Mouse (Mus musculus) hindbrain, embryonic 14.5 days (tissue): ENCODE data around the gene Lacc1. TPM values are rescaled to one million over a fixed set of nuclear protein-coding genes. Genes with fewer than 3 reads are reported as not detected.

Experiments used
- ATAC-seq: fragments of 200-750 bp; cut with Nextera tagmentation; 2 replicates; pipeline ENCODE4 v1.8.0; 2017; ENCODE audit warnings: moderate number of reproducible peaks, mild to moderate bottlenecking, moderate TSS enrichment, moderate library complexity; ENCODE audit not compliant: low FRiP score
- DNase-seq: peaks from one replicate; pipeline ENCODE4 v3.0.0-alpha.2; 2015; ENCODE audit warnings: low spot score
- H3K27ac ChIP-seq: fragments of 300-500 bp; sonication (generic); 2 replicates; pipeline ENCODE4 v1.5.1; 2014; ENCODE audit warnings: mild to moderate bottlenecking, moderate library complexity
- H3K27me3 ChIP-seq: fragments of 300-500 bp; sonication (generic); 2 replicates; pipeline ENCODE4 v1.6.1; 2014; ENCODE audit warnings: mild to moderate bottlenecking, low read length, mixed read lengths; ENCODE audit not compliant: control insufficient read depth, insufficient read depth
- H3K36me3 ChIP-seq: fragments of 300-500 bp; sonication (generic); replicated peaks from 2 replicates; pipeline ENCODE4 v1.6.1; 2014; ENCODE audit not compliant: control insufficient read depth, insufficient read depth
- H3K4me1 ChIP-seq: fragments of 300-500 bp; sonication (generic); replicated peaks from 2 replicates; pipeline ENCODE4 v1.6.1; 2014; ENCODE audit warnings: antibody characterized with exemption, low read length, mixed read lengths; ENCODE audit not compliant: control insufficient read depth, insufficient read depth
- H3K4me2 ChIP-seq: fragments of 300-500 bp; sonication (generic); replicated peaks from 2 replicates; pipeline ENCODE4 v1.6.1; 2014; ENCODE audit warnings: mild to moderate bottlenecking, moderate library complexity
- H3K4me3 ChIP-seq: fragments of 300-500 bp; sonication (generic); replicated peaks from 2 replicates; pipeline ENCODE4 v1.5.1; 2014; ENCODE audit warnings: mild to moderate bottlenecking, low read length
- H3K9ac ChIP-seq: fragments of 300-500 bp; sonication (generic); 2 replicates; pipeline ENCODE4 v1.6.1; 2014
- H3K9me3 ChIP-seq: fragments of 300-500 bp; sonication (generic); 2 replicates; pipeline ENCODE4 v1.6.1; 2016; ENCODE audit warnings: low read length; ENCODE audit not compliant: control insufficient read depth
- WGBS: fragments of 180-500 bp; shearing (Covaris S2); extraction: QIAGEN DNeasy Blood & Tissue Kit; methylation state at CpG from one replicate; pipeline ENCODE4 v1.1.7; 2014; 5-methylcytosine and 5-hydroxymethylcytosine counted together
- polyA plus RNA-seq: library from polyadenylated mRNA; unstranded; fragments of >200 nt; fragmentation: Nextera tagmentation; extraction: Ambion mirVana; gene quantifications from 2 replicates; pipeline ENCODE4 v1.2.1, GENCODE M21; 2014

The Lacc1 gene
- 2.3 and 3.1 TPM in 2 replicates for polyA plus RNA-seq

DNA sequence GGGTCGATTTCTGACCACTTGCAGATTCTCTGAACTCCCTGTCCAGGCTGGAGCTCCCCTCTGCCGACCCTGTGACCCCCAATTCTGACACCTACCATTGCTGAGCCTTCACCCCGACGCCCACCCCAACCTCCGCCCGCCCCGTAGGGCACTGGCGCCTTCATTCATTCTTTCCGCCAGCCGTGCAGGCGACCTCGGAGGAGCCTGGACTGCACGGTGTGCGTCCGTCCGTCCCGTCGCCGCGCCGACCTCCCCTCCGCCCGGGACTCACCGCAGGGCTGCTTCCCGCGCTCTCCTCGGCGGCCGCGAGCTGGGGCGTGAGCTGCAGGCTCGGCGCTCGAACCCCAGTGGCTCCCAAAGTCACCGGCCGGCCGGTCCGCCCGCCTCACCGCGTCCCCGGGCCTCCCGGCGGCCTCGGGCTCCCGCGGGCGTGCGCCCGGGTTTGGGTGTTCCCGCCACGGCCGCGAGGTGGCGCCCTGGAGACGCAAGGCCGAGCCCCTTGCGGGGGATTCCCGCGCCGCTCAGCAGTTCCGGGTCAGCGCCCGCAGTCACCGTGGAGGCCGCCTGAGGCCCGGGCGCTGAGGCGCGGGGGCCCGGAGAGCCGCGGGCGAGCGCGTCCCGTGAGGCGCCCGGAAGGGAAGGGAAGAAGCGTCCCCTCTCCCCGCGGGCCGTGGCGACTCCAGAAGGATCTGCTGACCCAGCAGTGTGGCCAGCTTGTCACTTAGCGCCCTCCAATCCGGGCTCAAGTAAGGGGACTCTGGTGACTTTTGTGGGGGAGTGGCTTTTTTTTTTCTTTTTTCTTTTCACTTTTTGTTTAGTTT, at the start of gene Lacc1, which contains the start of gene Ccdc122:
Gene Lacc1 (minus strand): TSS at position 679 of the 821 bp plus-strand sequence.
Gene Ccdc122 (plus strand): TSS at position 547 of the 821 bp plus-strand sequence.
- WGBS: under 1% methylated on average over 79 of the region's 86 CpGs

DNA sequence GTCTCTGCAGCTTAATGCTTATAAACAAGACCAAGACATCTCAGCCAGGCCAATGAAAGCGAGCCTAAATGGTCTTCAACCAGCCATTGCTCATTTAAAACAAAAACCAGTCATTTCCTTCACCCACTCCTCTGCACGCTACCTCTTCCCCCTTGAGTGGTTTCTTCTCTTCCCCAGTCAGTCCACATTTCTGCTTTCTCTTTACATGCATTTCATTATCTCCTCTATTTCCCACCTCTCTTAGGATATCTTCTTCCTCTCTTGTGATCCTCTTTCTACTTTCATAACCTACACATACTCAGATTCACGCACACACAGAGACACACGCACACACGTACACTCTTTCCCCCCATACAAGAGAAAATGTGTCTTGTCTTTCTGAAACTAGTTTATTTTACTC, 44.5 kb upstream of the Lacc1 start:
- Histone ChIP-seq H3K27me3 (no peaks in the 10 kb centered on the region), H3K4me2 (no peak overlapping the region), H3K36me3 (no peaks in the 10 kb centered on the region), H3K4me1 (no peaks in the 10 kb centered on the region), H3K4me3 (no peak overlapping the region), H3K9me3 (no peaks in the 10 kb centered on the region), H3K9ac (no peak overlapping the region), H3K27ac (no peak overlapping the region)
- no peak for ATAC-seq
- 89% methylated on average over 5 of the region's 5 CpGs for WGBS
- DNase-seq: no peak

More for the DNA sequence above, at the start of gene Lacc1, which contains the start of gene Ccdc122:
- no peak within 1 kb of the TSS for H3K27ac ChIP-seq
- H3K36me3 ChIP-seq: no peaks in the 10 kb centered on the region
- peak within 1 kb of the TSS; percentile 51 for H3K4me3 ChIP-seq
- H3K9me3 ChIP-seq: no peaks in the 10 kb centered on the region
- H3K27me3 ChIP-seq: no peaks in the 10 kb centered on the region
- H3K4me1 ChIP-seq: peaks cover 10% of the 10 kb centered on the region; the same call in 1 of the 2 replicates
- ATAC-seq (no peak), DNase-seq (peak; percentile 54)
- peak within 1 kb of the TSS; percentile 58 for H3K9ac ChIP-seq
- peak within 1 kb of the TSS; percentile 80 for H3K4me2 ChIP-seq

DNA sequence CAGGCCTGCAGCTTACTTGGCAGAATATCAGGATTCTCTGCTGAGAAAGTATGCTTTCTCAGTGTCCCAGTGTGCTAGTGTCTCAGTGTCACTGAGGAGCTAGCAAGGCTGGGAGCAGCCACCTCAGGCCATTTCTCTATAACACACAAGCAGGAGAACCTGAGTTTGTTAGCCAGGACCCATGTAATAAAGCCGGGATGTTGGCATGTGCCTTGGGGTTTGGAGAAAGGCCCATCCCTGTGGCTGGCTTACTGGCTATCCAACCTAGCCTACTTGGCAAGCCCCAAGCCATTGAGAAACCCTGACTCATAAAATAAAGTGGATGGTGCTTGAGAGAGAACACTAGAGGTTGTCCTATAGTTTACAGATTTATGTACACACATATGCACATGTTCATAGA, 32.7 kb upstream of the Lacc1 start:
- no peak overlapping the region for H3K4me2 ChIP-seq
- no peaks in the 10 kb centered on the region for H3K9me3 ChIP-seq
- ATAC-seq (no peak), DNase-seq (no peak)
- H3K9ac ChIP-seq: no peak overlapping the region
- no peak overlapping the region for H3K4me3 ChIP-seq
- WGBS: 76% methylated on average over 1 of the region's 1 CpGs
- no peaks in the 10 kb centered on the region for H3K4me1 ChIP-seq
- H3K36me3 ChIP-seq: no peaks in the 10 kb centered on the region
- H3K27ac ChIP-seq: no peak overlapping the region
- no peaks in the 10 kb centered on the region for H3K27me3 ChIP-seq

DNA sequence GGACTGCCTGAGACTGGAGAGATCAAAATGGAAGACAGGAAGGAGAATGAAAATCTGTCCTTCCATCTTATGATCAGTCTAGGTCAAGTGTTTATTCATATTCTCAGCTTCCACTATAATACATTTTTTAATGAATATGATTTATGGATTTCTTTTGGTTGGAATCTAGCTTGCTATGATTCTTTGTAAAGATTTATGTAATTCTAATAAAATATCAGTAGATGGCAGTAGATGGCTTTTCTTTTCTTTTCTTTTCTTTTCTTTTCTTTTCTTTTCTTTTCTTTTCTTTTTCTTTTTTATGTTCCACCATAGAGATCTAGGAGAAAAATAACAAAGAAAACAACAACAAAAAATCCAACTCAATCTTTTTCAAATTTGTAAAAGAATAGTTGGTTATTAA, 16.6 kb upstream of the Lacc1 start:
- H3K9ac ChIP-seq: no peak overlapping the region
- no peak overlapping the region for H3K4me3 ChIP-seq
- H3K9me3 ChIP-seq: peaks cover 11% of the 10 kb centered on the region
- ATAC-seq (no peak), DNase-seq (no peak)
- no peaks in the 10 kb centered on the region for H3K4me1 ChIP-seq
- H3K4me2 ChIP-seq: no peak overlapping the region
- H3K27ac ChIP-seq: no peak overlapping the region
- no peaks in the 10 kb centered on the region for H3K36me3 ChIP-seq
- H3K27me3 ChIP-seq: no peaks in the 10 kb centered on the region

DNA sequence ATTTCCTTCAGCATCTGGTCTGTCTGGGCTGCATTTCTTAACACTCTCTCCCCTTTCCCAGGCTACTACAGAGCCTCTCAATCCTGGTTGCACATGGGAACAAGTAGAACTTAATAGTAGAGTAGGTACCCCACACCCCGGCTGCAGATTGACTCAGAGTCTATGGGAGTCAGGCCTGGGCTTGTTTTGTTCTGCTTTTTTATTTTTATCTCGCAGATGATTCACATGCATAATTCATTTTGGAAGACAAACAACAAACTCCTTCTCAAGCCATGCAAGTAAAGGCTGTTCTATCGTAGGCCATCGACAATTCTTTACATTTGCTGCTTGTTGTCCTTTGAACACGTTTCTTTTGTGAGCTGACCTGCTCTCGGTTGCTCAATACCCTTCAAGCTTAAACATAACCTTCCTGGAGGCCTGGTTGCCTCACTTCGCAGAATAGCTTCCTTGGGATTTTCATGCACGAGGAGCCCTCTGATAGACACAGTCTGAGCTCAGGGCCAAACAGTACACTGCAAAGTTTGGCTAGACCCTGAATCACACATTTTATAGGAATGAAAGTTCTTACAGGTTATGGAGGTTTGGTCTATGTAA, 1.2 kb upstream of the Lacc1 start:
- Histone ChIP-seq H3K27me3 (no peaks in the 10 kb centered on the region), H3K4me2 (no peak overlapping the region), H3K9me3 (no peaks in the 10 kb centered on the region), H3K27ac (no peak overlapping the region), H3K36me3 (no peaks in the 10 kb centered on the region), H3K4me1 (peaks cover 10% of the 10 kb centered on the region; the same call in 1 of the 2 replicates), H3K9ac (no peak overlapping the region), H3K4me3 (no peak overlapping the region)
- DNase-seq (no peak), ATAC-seq (no peak)
- WGBS: 63% methylated on average over 8 of the region's 8 CpGs

DNA sequence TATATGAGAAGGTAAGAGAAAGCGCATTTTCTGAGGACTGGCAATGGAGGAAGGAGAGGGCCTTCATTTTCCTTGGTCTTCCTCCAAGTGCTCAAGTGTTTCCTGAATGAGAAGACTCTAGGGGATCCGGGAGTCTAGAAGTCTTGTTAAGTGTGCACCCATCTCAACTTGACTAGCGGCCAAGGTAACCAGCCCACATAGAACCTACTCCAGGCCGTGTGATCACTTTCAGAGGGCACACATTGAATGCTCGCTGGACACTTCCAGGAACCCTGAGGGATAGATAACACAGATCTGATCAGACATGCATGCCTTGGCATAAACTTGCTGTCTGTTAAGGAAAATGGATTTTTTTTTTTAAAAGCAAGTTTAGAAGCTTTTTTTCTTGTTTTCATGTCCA, 626 bp upstream of the Lacc1 start:
- H3K27me3 ChIP-seq: no peaks in the 10 kb centered on the region
- H3K9me3 ChIP-seq: no peaks in the 10 kb centered on the region
- no peak overlapping the region for H3K27ac ChIP-seq
- WGBS: 88% methylated on average over 5 of the region's 5 CpGs
- H3K4me3 ChIP-seq: no peak overlapping the region
- ATAC-seq (no peak), DNase-seq (no peak)
- no peaks in the 10 kb centered on the region for H3K36me3 ChIP-seq
- H3K4me1 ChIP-seq: peaks cover 10% of the 10 kb centered on the region; the same call in 1 of the 2 replicates
- no peak overlapping the region for H3K9ac ChIP-seq
- no peak overlapping the region for H3K4me2 ChIP-seq

DNA sequence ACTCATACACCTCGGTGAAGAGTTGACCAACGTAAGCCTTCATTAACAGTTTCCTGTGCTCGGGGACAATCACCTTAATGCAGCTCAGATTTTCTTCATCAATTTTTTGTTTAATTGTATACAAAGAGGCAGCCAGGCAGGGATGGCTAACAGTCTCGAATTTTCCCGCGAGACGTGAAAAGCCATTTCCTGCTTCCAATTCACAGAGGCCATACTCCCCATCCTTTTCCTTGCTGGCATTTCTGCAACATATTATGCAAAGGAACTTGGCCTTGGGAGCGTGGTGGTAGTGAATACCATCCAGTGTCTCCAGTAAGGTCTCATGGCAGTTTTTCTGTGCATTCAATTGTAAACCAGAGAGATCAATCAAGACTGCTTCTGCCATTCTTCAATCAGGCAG, 1.7 kb downstream of the Lacc1 start:
- no peaks in the 10 kb centered on the region for H3K36me3 ChIP-seq
- H3K4me3 ChIP-seq: no peak overlapping the region
- H3K9me3 ChIP-seq: no peaks in the 10 kb centered on the region
- 80% methylated on average over 8 of the region's 8 CpGs for WGBS
- DNase-seq (no peak), ATAC-seq (no peak)
- no peak overlapping the region for H3K4me2 ChIP-seq
- H3K4me1 ChIP-seq: peaks cover 10% of the 10 kb centered on the region; the same call in 1 of the 2 replicates
- no peak overlapping the region for H3K9ac ChIP-seq
- H3K27ac ChIP-seq: no peak overlapping the region
- no peaks in the 10 kb centered on the region for H3K27me3 ChIP-seq

DNA sequence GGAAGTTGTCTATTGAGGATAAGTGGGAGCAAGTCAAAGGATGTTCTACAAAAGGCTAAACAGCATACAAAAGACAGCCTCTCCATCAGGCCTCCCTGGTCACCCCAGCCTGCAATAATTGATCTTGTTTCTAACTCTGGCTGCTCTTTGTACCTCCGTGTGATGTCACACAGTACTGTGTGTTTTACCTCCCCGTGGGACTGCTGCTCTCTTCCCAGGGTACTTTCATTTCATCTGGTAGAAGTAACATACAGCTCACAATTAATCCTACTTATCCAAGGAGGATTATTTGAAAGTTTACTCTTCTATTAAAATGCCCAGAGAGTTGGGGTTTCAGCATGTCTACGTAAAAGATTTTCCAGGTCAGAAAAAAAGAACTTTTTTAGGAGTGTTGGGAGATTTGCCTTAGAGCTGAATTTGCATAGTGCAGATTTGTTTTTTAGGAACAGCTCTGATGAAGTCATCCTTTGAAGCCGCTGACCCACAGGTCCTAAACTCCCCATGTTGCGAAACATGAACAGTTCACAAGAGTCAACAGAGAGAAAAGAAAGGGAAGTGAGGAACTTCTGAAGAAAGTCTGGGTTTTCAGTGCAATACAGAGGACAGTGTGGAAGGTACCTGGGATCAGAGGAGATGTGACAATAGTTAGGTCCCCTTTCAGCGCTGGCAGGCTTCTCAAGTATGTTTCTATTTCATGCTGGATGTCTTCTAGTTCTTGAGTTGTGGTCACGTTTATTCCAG, 2.4 kb downstream of the Lacc1 start:
- WGBS: 60% methylated on average over 7 of the region's 7 CpGs
- H3K4me2 ChIP-seq: no peak overlapping the region
- H3K9ac ChIP-seq: no peak overlapping the region
- H3K36me3 ChIP-seq: no peaks in the 10 kb centered on the region
- no peak overlapping the region for H3K27ac ChIP-seq
- DNase-seq: no peak
- peaks cover 10% of the 10 kb centered on the region; the same call in 1 of the 2 replicates for H3K4me1 ChIP-seq
- no peaks in the 10 kb centered on the region for H3K9me3 ChIP-seq
- no peaks in the 10 kb centered on the region for H3K27me3 ChIP-seq
- H3K4me3 ChIP-seq: no peak overlapping the region
- no peak for ATAC-seq

DNA sequence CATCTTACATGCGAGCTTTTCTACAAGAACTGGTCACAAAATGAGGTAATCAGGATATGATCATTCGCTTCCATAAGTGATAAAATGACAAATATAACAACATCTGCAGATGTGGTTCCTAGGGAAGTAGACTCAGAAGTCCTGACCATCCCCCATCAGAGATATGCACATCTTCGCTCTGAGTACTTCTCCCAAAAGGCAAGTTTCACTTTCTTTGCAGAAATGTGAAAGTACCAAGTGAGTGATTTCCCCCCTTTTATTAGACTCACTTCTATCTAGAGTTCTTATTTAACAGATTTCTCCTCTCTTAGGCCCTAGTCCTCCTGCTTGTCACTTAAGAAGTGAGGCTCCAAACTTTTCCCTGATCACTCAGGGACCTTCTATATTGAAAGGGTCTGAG, 3.3 kb downstream of the Lacc1 start:
- Histone ChIP-seq H3K9me3 (no peaks in the 10 kb centered on the region), H3K9ac (no peak overlapping the region), H3K4me2 (no peak overlapping the region), H3K27ac (no peak overlapping the region), H3K4me1 (peaks cover 10% of the 10 kb centered on the region; the same call in 1 of the 2 replicates), H3K27me3 (no peaks in the 10 kb centered on the region), H3K4me3 (no peak overlapping the region), H3K36me3 (no peaks in the 10 kb centered on the region)
- WGBS: 92% methylated on average over 3 of the region's 3 CpGs
- ATAC-seq: no peak
- no peak for DNase-seq
